Mouse (Mus musculus) small intestine, adult 2 months (tissue): ENCODE data around the gene Slc6a20a. TPM values are rescaled to one million over a fixed set of nuclear protein-coding genes. Genes with fewer than 3 reads are reported as not detected.

Experiments used
- H3K27ac ChIP-seq: fragments of 200-500 bp; 2 replicates; pipeline ENCODE4 v1.5.1; 2012; ENCODE audit warnings: low read depth, low read length, control low read depth, inconsistent platforms; ENCODE audit not compliant: insufficient read depth
- H3K27me3 ChIP-seq: fragments of 200-500 bp; 2 replicates; pipeline ENCODE4 v1.6.1; 2012; ENCODE audit warnings: mild to moderate bottlenecking, moderate library complexity, low read length, inconsistent platforms; ENCODE audit not compliant: control insufficient read depth, insufficient read depth
- H3K36me3 ChIP-seq: fragments of 200-500 bp; 2 replicates; pipeline ENCODE4 v1.6.1; 2012; ENCODE audit warnings: mild to moderate bottlenecking, low read length, control low read depth, inconsistent platforms; ENCODE audit not compliant: control insufficient read depth, insufficient read depth
- H3K4me1 ChIP-seq: fragments of 200-500 bp; 2 replicates; pipeline ENCODE4 v1.6.1; 2012; ENCODE audit warnings: low read length, inconsistent platforms, mixed read lengths; ENCODE audit not compliant: control insufficient read depth, insufficient read depth, insufficient read length
- H3K4me3 ChIP-seq: fragments of 200-500 bp; 2 replicates; pipeline ENCODE4 v1.5.1; 2012; ENCODE audit warnings: low read depth, mild to moderate bottlenecking, control low read depth, inconsistent platforms, low read length, moderate library complexity
- CTCF ChIP-seq: fragments of 200-500 bp; IDR thresholded peaks from 2 replicates; pipeline ENCODE4 v1.5.1; 2012; ENCODE audit warnings: low read depth, mild to moderate bottlenecking, control low read depth, inconsistent platforms, low read length, moderate library complexity, mixed read lengths; ENCODE audit not compliant: insufficient replicate concordance, insufficient read length; ENCODE audit errors: extremely low read depth
- POLR2A ChIP-seq: fragments of 200-500 bp; IDR thresholded peaks from 2 replicates; pipeline ENCODE4 v1.6.1; 2012; ENCODE audit warnings: low read depth, mild to moderate bottlenecking, control low read depth, inconsistent platforms, low read length, moderate library complexity
- WGBS: fragments of 180-500 bp; shearing (Covaris S2); methylation state at CpG from one replicate; pipeline ENCODE4 v1.1.7; 2018; 5-methylcytosine and 5-hydroxymethylcytosine counted together
- polyA plus RNA-seq: library from polyadenylated mRNA; depleted of rRNA; stranded (reverse); fragments of >200 nt; gene quantifications from 2 replicates; pipeline ENCODE4 v1.2.3, GENCODE M21; 2012

Gene Slc6a20a
- polyA plus RNA-seq, 1 experiment, result 187 TPM

DNA sequence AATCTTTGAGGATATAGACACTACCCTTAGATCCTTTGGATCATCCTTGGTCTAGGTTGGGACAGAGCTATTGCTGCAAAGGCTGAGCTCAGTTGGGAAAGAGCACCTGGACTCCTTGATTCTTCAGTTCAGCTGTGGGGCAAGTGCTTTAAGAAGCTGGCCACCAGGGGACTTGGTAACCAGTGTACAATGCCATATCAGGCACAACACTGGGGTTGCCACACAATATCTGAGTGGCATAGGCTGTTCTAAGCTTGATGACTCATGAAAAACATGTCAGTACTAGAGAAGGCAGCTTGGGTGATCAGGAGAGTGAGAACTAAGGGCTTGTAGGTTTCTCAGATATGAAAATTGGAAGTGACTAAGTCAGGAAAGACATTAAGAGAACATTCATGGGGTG is 19.7 kb downstream of the Slc6a20a start:
- H3K4me3 ChIP-seq, result no peak overlapping the region
- H3K27ac ChIP-seq, result no peak overlapping the region
- H3K4me1 ChIP-seq, result no peaks in the 10 kb centered on the region; the same call in 1 of the 2 replicates
- H3K36me3 ChIP-seq, result peaks cover 60% of the 10 kb centered on the region
- TF ChIP-seq CTCF, result no peak
- no peak for TF ChIP-seq POLR2A
- H3K27me3 ChIP-seq, result no peaks in the 10 kb centered on the region

DNA sequence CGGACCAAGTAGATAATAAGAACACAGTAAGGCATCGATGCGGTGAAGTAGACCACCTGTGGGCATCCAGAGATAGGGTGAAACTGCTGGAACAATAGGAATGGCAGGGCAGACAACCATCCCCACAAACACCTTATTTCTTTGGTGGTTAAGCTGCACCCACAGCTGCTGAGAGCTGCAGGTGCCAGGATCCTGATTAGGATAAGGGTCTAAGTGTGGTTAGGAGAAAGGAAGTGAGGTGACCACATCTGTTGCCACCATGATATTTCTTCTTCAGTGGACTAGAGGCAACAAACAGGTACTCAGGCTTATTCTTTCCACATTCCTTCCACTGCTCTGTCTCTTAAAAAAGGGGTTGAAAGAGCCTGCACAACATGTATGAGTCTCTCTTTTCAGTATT is 21.2 kb downstream of the Slc6a20a start:
- no peaks in the 10 kb centered on the region for H3K4me1 ChIP-seq
- TF ChIP-seq CTCF (no peak), POLR2A (no peak)
- 77% methylated on average over 3 of the region's 3 CpGs for WGBS
- no peak overlapping the region for H3K4me3 ChIP-seq
- H3K27ac ChIP-seq, result no peak overlapping the region
- no peaks in the 10 kb centered on the region for H3K27me3 ChIP-seq
- H3K36me3 ChIP-seq, result peaks cover 60% of the 10 kb centered on the region

- Histone ChIP-seq H3K27me3 (no peaks in the 10 kb centered on the region), H3K4me3 (no peak overlapping the region), H3K4me1 (0 out of 2 replicates have a peak, but pooled peaks cover 2% of the 10 kb centered on the region), H3K36me3 (peaks cover 36% of the 10 kb centered on the region), H3K27ac (no peak overlapping the region; the same call in 1 of the 2 replicates)
- WGBS, result 31% methylated on average over 4 of the region's 4 CpGs
- TF ChIP-seq CTCF (no peak), POLR2A (no peak)
Observed at GRCm38 (mm10) chr9:123651369-123651768, 27.3 kb downstream of the Slc6a20a start.

- no peak for TF ChIP-seq CTCF
- no peak for TF ChIP-seq POLR2A
- Histone ChIP-seq H3K4me1 (0 out of 2 replicates have a peak, but pooled peaks cover 2% of the 10 kb centered on the region), H3K36me3 (peaks cover 30% of the 10 kb centered on the region), H3K27ac (no peak overlapping the region), H3K27me3 (no peaks in the 10 kb centered on the region), H3K4me3 (no peak overlapping the region)
- WGBS, result 64% methylated on average over 2 of the region's 2 CpGs
Observed at GRCm38 (mm10) chr9:123649785-123650511, 28.7 kb downstream of the Slc6a20a start.

DNA sequence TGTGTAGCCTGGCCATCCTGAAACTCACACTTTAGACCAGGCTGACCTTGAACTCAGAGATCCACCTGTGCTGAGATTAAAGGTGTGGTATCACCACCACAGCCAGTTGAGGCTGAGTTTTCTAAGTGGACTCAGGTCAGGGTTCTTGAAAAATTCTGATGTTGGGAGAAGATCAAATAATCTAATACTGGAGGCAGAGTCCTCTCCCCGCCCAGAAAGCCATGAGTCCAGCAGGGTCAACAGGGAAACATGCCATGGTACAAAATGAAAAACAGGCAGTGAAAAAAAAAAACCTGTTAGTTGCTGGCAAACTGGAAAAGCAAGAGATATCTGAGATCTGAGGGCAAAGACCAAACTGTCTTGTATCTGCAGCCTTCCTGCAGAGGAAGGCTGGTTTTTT is 38.6 kb downstream of the Slc6a20a start:
- Histone ChIP-seq H3K27ac (peak overlapping the region; percentile 60), H3K27me3 (no peaks in the 10 kb centered on the region), H3K36me3 (peaks cover 33% of the 10 kb centered on the region), H3K4me1 (peaks cover 28% of the 10 kb centered on the region; the same call in 1 of the 2 replicates), H3K4me3 (no peak overlapping the region)
- WGBS, result 27% methylated on average over 1 of the region's 1 CpGs
- TF ChIP-seq CTCF (no peak), POLR2A (no peak)

GRCm38 (mm10) chr9:123638668-123639089 is 40.0 kb downstream of the Slc6a20a start:
- Histone ChIP-seq H3K4me1 (peaks cover 25% of the 10 kb centered on the region; the same call in 1 of the 2 replicates), H3K36me3 (peaks cover 33% of the 10 kb centered on the region), H3K4me3 (no peak overlapping the region), H3K27ac (peak overlapping the region; percentile 39), H3K27me3 (no peaks in the 10 kb centered on the region)
- TF ChIP-seq CTCF (peak; percentile 60; the same call in 1 of the 2 replicates), POLR2A (no peak)
- 15% methylated on average over 1 of the region's 1 CpGs for WGBS

GRCm38 (mm10) chr9:123638231-123638630 is 40.5 kb downstream of the Slc6a20a start:
- peak overlapping the region; percentile 39 for H3K27ac ChIP-seq
- H3K4me3 ChIP-seq, result no peak overlapping the region
- TF ChIP-seq CTCF (no peak), POLR2A (no peak)
- no peaks in the 10 kb centered on the region for H3K27me3 ChIP-seq
- H3K36me3 ChIP-seq, result peaks cover 30% of the 10 kb centered on the region
- H3K4me1 ChIP-seq, result peaks cover 23% of the 10 kb centered on the region; the same call in 1 of the 2 replicates
